Mouse (Mus musculus) splenic B cell, adult 2 months (primary cell): ENCODE results near the gene Eva1c.

ENCODE experiments used
- DNase-seq: peaks from one replicate; pipeline ENCODE4 v3.0.0-alpha.2; 2011; ENCODE audit warnings: low read depth, low spot score
- H3K27me3 ChIP-seq: 2 replicates; pipeline ENCODE4 v1.6.1; 2012; ENCODE audit warnings: mild to moderate bottlenecking, low read length, moderate library complexity, mixed read lengths; ENCODE audit not compliant: control insufficient read depth, poor library complexity, insufficient read depth, severe bottlenecking
- H3K36me3 ChIP-seq: 2 replicates; pipeline ENCODE4 v1.6.1; 2012; ENCODE audit warnings: mild to moderate bottlenecking, low read length, moderate library complexity, mixed read lengths; ENCODE audit not compliant: control insufficient read depth, poor library complexity, insufficient read depth, severe bottlenecking

Eva1c gene

DNA sequence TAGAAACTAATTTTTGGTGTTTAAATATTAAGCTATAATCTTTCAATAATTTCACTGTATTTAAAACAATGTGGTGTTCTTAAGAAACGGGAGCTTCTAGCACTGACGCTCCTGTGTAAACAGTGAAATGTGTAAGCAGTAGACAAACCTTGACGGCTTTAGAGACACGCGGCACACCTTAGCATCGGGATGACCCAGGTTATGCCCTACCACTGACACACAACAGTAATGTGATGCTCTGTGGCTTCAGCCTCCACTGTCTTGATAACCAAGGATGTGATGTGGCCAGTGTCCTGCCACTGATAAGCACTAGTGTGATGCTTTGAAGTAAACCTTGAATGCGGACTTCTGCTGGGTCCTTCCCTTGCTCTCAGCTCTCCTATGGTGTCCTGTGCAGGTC lies 114.7 kb downstream of the Eva1c start:
- Histone ChIP-seq H3K36me3 (peaks cover 6% of the 10 kb centered on the region), H3K27me3 (no peaks in the 10 kb centered on the region)

DNA sequence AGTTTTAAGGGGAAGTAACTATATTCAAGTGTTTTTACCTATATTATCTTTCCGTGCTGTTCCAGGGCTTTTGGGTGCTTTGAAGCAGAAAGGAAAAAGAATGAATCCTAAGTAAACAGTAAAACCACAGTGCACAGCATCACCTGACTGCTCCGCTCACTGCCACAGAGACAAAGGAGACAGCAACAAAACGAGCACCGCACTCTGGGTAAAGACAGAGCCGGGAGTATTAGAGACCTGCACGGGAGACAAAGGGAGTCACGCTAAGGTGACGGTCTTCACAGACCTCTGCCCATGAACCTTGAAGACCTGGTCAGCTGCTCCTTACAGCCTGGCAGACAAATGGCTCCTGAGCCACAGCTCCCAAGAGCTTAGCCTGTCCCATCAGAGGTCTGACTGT lies 120.5 kb downstream of the Eva1c start:
- DNase-seq = no peak

More for the DNA sequence above, 114.7 kb downstream of the Eva1c start:
- DNase-seq = no peak

DNA sequence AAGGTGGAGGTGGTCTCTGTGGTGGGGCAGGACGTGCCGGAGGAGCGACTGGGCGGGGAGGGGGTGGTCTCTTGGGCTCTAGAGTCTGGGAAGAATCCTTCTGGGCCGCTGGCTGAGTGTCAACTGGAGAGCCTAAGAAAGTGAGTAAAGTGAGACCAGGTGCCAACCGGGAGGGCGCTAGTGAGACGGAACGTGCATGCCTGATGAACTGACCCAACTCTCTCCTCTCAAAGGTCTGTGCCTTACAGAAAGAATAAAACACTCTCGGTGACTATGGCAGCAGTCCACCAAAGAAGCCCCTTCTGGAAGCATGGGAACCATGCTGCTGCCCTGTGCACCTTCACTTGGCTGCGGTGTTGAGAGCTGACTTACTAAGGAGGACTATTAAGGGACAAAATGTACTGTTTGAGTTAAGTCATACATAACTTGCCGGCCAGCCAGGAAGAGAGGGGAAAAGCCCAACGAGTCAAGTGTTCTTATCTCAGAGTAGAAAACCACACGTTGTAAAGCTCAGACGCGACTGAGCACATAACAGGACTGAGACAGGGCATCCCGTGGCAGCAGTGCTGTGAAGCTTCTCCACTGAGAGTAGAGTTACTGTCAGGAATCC lies 123.9 kb downstream of the Eva1c start:
- Histone ChIP-seq H3K36me3 (peaks cover 9% of the 10 kb centered on the region; the same call in 1 of the 2 replicates), H3K27me3 (no peaks in the 10 kb centered on the region)
- DNase-seq = no peak

More for the DNA sequence above, 120.5 kb downstream of the Eva1c start:
- H3K36me3 ChIP-seq = peaks cover 8% of the 10 kb centered on the region; the same call in 1 of the 2 replicates
- H3K27me3 ChIP-seq = no peaks in the 10 kb centered on the region

DNA sequence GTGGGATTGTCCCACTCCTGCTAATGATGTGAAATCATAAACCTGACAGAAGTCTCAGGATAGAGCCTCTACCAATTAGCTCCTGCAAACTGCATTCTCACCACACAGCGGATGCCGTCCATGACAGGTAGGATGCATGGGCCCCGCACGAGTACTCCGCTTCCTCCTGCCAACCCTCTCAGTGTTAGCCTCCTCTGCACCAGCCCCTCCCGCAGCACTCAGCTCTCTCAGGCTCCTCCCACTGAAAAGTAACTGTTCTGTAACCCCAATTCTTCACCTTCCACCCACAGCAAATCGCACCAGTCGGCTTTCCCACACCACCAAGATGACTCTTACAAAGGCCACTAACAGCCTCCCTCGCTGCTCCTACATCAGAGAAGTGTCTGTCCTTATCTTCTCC lies 126.6 kb downstream of the Eva1c start:
- peaks cover 7% of the 10 kb centered on the region; the same call in 1 of the 2 replicates for H3K36me3 ChIP-seq
- DNase-seq = no peak
- no peaks in the 10 kb centered on the region for H3K27me3 ChIP-seq

DNA sequence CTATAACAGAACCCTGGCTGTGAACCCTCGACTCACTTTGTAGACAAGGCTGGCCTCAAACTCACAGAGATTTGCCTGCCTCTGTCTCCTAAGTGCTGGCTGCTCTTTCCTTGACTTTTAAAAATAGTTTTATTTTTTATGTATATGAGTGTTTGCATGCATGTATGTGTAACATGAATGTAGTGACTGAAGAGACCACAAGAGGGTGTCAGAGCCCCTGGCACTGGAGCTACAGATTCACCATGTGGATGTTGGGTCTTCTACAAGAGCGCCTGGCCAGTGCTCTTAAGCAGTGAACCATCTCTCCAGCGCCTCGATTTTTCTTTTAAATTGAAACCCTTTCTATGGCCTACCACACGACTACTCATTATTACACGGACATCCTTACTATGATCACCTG lies 127.3 kb downstream of the Eva1c start:
- H3K36me3 ChIP-seq = peaks cover 7% of the 10 kb centered on the region; the same call in 1 of the 2 replicates

More for the DNA sequence above, 127.3 kb downstream of the Eva1c start:
- no peaks in the 10 kb centered on the region for H3K27me3 ChIP-seq
- peak; percentile 39 for DNase-seq
